Mouse (Mus musculus): Measurements from ENCODE around the gene Ints5.
"Not testable (repeated sequence)": the region's sequence is repeated elsewhere in the genome, so short reads cannot be mapped to it uniquely, and the experiment has no call there.

Ints5 gene

GRCm38 (mm10) chr19:8892829-8893766 lies at the start of gene Ints5:
TSS of gene Ints5 (plus strand) at chr19:8893005.
- DNase-seq (ENCODE audit: low read depth), result peak; percentile 90

- peak; percentile 78 for DNase-seq (ENCODE audit: low read depth)
Observed at GRCm38 (mm10) chr19:8844371-8845129, 48.3 kb upstream of the Ints5 start.

GRCm38 (mm10) chr19:8848356-8848755 lies 44.4 kb upstream of the Ints5 start:
- DNase-seq (ENCODE audit: low read depth), result no peak

GRCm38 (mm10) chr19:8850402-8850901 lies 42.4 kb upstream of the Ints5 start, which contains the start of gene Lrrn4cl:
TSS of gene Lrrn4cl (plus strand) at chr19:8850768.
- no peak for DNase-seq (ENCODE audit: low read depth)

GRCm38 (mm10) chr19:8851639-8852038 lies 41.2 kb upstream of the Ints5 start:
- no peak for DNase-seq (ENCODE audit: low read depth)

- DNase-seq (ENCODE audit: low read depth), result no peak
Observed at GRCm38 (mm10) chr19:8852236-8852928, 40.4 kb upstream of the Ints5 start.

- no peak for DNase-seq (ENCODE audit: low read depth)
Observed at GRCm38 (mm10) chr19:8853117-8853516, 39.7 kb upstream of the Ints5 start.

GRCm38 (mm10) chr19:8857689-8858088 lies 35.1 kb upstream of the Ints5 start:
- DNase-seq (ENCODE audit: low read depth), result peak; percentile 58

- DNase-seq (ENCODE audit: low read depth), result no peak
Observed at GRCm38 (mm10) chr19:8859018-8859417, 33.8 kb upstream of the Ints5 start.

- DNase-seq (ENCODE audit: low read depth), result no peak
Observed at GRCm38 (mm10) chr19:8864265-8864664, 28.5 kb upstream of the Ints5 start.

- not testable (repeated sequence) for DNase-seq (ENCODE audit: low read depth)
Observed at GRCm38 (mm10) chr19:8870381-8870780, 22.4 kb upstream of the Ints5 start.

GRCm38 (mm10) chr19:8870838-8871237 lies 22.0 kb upstream of the Ints5 start:
- no peak for DNase-seq (ENCODE audit: low read depth)

GRCm38 (mm10) chr19:8871267-8872186 lies 21.3 kb upstream of the Ints5 start, which contains the start of gene Ubxn1:
TSS of gene Ubxn1 (plus strand) at chr19:8871496.
- DNase-seq (ENCODE audit: low read depth), result peak; percentile 97

- DNase-seq (ENCODE audit: low read depth), result no peak
Observed at GRCm38 (mm10) chr19:8872266-8872840, 20.5 kb upstream of the Ints5 start.

- DNase-seq (ENCODE audit: low read depth), result no peak
Observed at GRCm38 (mm10) chr19:8875031-8875430, 17.8 kb upstream of the Ints5 start.

GRCm38 (mm10) chr19:8880311-8881033 lies 12.3 kb upstream of the Ints5 start, which contains the start of gene Uqcc3:
TSS of gene Uqcc3 (minus strand) at chr19:8880923.
- DNase-seq (ENCODE audit: low read depth), result peak; percentile 85

- no peak for DNase-seq (ENCODE audit: low read depth)
Observed at GRCm38 (mm10) chr19:8881034-8881392, 11.8 kb upstream of the Ints5 start.

- no peak for DNase-seq (ENCODE audit: low read depth)
Observed at GRCm38 (mm10) chr19:8883616-8884015, 9.2 kb upstream of the Ints5 start, which contains the start of the genes Lbhd1 and Gm49403. TSS of gene Lbhd1 (plus strand) at chr19:8883732. TSS of gene Gm49403 (plus strand) at chr19:8883930.

- no peak for DNase-seq (ENCODE audit: low read depth)
Observed at GRCm38 (mm10) chr19:8886916-8887584, 5.8 kb upstream of the Ints5 start.

Data from c-Kit-positive CD71-positive TER-119-negative erythroid progenitor cells, embryonic 14.5 days (primary cell).